23 mouse cellular contexts compared by ENCODE assay signal in the genomic region with DNA sequence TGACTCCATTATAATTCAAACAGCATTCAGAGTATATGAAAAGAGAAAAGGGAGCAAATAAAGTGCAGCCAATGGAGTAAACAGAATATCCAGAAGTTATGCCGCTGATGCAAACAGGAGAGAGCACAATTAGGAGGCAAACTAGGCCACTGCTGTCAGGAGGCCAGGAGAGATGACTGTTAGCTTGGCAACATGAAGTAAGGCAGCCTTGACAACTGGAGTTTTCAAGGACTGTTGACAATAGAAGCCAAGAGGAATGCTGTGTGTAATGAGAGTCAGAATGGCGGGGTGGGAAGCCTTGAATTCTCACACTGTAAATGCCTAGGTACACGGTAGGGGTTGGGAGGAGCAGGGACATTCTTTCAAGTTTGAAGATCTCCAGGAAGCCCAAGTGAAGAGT. TPM values are rescaled to one million over a fixed set of nuclear protein-coding genes. Genes with fewer than 3 reads are reported as not detected.
DNase-seq lines count a peak whose midpoint lies in the region; TF ChIP-seq lines count a peak whose summit lies in the region.
"Had no signal": no experiment of that assay in that cellular context is flagged by ENCODE, and none has a peak within 500 bp of the region (broad histone marks: within the 10 kb centered on the region; RNA-seq: fewer than 3 reads in every experiment).

No protein-coding gene starts in this region.

- no peak for TF ChIP-seq CTCF in gastrocnemius, adult 2 months (IDR thresholded peaks at IDR 0.05)

- H3K4me3 ChIP-seq in gastrocnemius, adult 2 months = no peak overlapping the region
- H3K4me3 ChIP-seq: embryonic facial prominence, embryonic 15.5 days; heart, embryonic 10.5 days; limb, embryonic 10.5 days; liver, embryonic 15.5 days; lung, embryonic 15.5 days; megakaryocyte, embryonic 14.5 days; midbrain, embryonic 13.5 days; neural tube, embryonic 12.5 days had no signal

- no peak overlapping the region for H3K27ac ChIP-seq in gastrocnemius, adult 2 months
- H3K27ac ChIP-seq: embryonic facial prominence, embryonic 15.5 days; heart, embryonic 10.5 days; kidney, postnatal 0 days; limb, embryonic 10.5 days; liver, embryonic 15.5 days; lung, embryonic 15.5 days; midbrain, embryonic 13.5 days; neural tube, embryonic 12.5 days; stomach, postnatal 0 days had no signal

- intact Hi-C loops in gastrocnemius, adult 2 months (cut with DNase I) = no loop called here
- intact Hi-C loops in gastrocnemius, postnatal 14 days (cut with DNase I; ENCODE audit: low total_unique reads) = no loop called here

- peak; percentile 30 for DNase-seq in gastrocnemius, adult 2 months
- no peak for DNase-seq in gastrocnemius, postnatal 14 days
- peak; percentile 7 for DNase-seq in retina, embryonic 14.5 days (ENCODE audit: low spot score)
- DNase-seq in retina, postnatal 1 day = no peak
- peak; percentile 78 for DNase-seq in adrenal gland, postnatal 14 days
- DNase-seq in urinary bladder, postnatal 25 days (ENCODE audit: low spot score) = no peak
- DNase-seq in cerebellum, adult 9-11 months = no peak
- no peak for DNase-seq in thymus, postnatal 14 days
- DNase-seq: cerebellum, adult 8-10 months; kidney, adult 11 months; liver; lung, postnatal 36 days; right cerebral cortex, postnatal 14 days had no signal

RNA-seq across cellular contexts. Expression of gene Aco1, which starts 21.7 kb away (rescaled TPM):
- total RNA-seq in gastrocnemius, adult 2 months (2021) = 10 to 100 TPM; 16.5 to 17.7 TPM
- 10 to 100 TPM; 18.1 to 19.3 TPM for total RNA-seq in gastrocnemius, postnatal 14 days (2021)
- 107 and 132 TPM in 2 replicates for total RNA-seq in adrenal gland, postnatal 14 days (2021)

Comparison
In these comparisons a context has a peak if more than half of its experiments do, and no peak if none do; other contexts are left out.
1. DNase-seq: peak in gastrocnemius, adult 2 months (single experiment), retina, embryonic 14.5 days (single experiment) and adrenal gland, postnatal 14 days (single experiment); none in gastrocnemius, postnatal 14 days (single experiment), retina, postnatal 1 day (single experiment), urinary bladder, postnatal 25 days (single experiment), cerebellum, adult 9-11 months (single experiment) and thymus, postnatal 14 days (single experiment).